Mouse (Mus musculus) frontal cortex, postnatal 36 days (tissue): Measurements from ENCODE around the gene Rab6b.

Experiments
- DNase-seq, 2 experiments: peaks; one replicate each; pipeline ENCODE4 v3.0.0; 2022; ENCODE audit warnings: low spot score in 2 of 2

Gene Rab6b

DNA sequence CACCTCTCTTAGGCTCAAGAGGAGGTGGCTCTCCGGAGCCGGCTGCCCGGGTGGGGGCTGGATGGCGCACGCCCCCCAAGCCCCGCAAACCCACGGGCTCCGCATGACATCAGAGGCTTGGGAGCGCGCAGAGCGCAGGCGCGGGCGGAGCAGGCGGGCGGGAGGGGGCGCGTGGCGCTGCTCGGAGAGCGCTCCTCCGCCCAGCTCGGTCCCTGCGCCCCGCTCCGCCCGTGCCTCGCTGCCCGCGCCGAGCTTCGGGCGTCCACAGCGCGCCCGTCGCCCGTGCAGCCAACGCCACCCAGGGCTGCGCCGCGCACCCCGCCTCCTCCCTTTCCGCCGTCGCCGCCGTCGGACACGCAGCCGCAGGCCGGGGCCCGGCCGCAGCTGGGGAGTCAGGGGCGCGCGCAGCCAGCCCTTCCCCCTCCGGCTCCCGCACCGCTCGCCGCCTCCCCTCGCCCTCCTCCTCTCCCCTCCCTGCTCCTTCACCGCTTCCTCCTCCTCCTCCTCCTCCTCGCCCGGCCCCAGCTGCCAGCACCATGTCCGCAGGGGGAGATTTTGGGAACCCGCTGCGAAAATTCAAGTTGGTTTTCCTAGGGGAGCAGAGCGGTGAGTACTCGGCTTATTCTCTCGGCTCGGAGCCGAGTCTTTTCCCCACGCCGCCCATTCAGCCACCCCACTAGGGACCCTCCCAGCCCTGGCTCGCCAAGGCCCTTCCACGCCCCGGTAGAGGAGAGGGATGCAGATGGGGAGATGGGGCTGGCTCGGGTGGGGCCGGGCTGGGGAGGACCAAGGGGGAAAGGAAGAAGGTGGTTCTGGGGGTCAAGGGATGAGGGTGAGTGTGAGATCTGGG, at the start of gene Rab6b:
TSS of gene Rab6b (plus strand) at position 167 of the 850 bp plus-strand sequence.
- DNase-seq, result peak; percentile 78 to 79

DNA sequence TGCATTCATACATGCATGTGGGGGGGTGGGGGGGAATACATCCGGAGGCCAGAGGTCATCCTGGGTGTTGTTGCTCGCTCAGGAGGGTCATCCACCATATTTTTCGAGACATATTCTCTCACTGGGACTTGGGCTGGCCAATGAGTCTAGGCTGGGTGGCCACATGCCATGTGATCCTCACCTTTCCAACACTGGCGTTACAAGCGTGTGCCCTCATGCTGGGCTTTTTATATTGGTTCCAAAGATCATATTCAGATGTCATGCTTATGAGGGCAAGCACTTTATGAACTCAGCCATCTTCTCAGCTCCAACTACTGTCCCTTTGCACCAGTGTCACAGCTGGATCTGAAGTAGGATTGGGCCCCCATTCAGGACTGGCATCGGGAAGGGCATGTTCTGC, 48.0 kb upstream of the Rab6b start:
- DNase-seq, result no peak

- DNase-seq, result peak in 1 of 2 experiments; percentile 14
These were observed 44.7 kb upstream of the Rab6b start for GRCm38 (mm10) chr9:103066845-103067244.

DNA sequence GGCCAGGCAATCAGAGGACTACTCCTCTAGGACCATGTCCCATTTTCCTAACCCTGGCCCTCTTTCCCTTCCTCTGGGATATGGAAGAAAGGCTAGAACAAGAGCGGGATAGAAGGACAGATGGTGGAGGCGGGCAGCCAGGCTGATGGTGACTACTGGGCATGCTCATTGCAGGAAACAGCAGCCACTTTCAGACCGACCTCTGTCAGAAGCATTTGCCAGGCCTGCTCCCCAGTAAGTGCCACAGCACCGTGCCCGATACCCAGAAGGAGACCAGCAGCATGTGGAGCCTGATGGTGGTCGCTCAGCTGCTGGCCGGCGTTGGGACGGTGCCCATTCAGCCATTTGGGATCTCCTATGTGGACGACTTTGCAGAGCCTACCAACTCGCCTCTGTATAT, 43.9 kb upstream of the Rab6b start:
- no peak for DNase-seq

DNA sequence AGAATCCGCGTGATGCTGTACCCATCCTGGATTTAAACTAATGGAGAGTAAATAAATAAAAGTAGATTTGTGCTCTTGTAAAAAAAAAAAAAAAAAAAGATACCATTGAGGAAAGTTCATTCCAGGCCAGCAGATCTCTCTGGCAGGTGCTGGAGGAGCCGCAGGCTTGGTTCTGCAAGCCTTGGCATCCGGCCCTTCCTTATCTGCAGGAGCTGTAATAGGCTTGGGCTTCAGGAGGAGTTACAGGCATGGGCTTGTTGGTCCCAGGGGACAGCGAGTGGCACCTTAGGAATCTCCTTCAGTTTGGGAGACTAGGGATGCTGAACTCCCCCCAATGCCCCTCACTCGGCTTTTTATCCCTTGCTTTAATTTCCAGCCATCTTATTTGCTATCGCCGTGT, 42.8 kb upstream of the Rab6b start:
- DNase-seq, result no peak

- no peak for DNase-seq
These were observed 39.9 kb upstream of the Rab6b start for GRCm38 (mm10) chr9:103071541-103072203.

DNA sequence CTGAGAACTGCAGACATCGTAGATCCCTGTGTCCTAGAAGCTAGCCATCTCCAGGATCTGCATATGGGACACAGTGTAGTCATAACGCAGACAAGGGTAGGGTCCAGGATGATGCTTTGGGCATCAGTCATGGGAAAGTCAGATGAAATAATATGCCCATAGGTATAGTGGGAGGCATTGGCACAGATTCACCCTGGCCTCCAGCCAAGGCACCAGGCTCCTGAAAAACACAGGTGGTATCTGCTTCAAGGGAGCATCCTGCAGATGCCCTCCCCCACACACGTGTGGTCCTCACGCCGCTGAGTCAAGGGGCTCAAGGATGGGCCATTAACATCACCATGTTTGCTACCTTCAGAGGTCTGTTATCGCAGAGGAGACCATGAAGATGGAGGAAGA, 39.4 kb upstream of the Rab6b start:
- no peak for DNase-seq

- DNase-seq, result no peak
These were observed 38.6 kb upstream of the Rab6b start for GRCm38 (mm10) chr9:103072926-103073515.

DNA sequence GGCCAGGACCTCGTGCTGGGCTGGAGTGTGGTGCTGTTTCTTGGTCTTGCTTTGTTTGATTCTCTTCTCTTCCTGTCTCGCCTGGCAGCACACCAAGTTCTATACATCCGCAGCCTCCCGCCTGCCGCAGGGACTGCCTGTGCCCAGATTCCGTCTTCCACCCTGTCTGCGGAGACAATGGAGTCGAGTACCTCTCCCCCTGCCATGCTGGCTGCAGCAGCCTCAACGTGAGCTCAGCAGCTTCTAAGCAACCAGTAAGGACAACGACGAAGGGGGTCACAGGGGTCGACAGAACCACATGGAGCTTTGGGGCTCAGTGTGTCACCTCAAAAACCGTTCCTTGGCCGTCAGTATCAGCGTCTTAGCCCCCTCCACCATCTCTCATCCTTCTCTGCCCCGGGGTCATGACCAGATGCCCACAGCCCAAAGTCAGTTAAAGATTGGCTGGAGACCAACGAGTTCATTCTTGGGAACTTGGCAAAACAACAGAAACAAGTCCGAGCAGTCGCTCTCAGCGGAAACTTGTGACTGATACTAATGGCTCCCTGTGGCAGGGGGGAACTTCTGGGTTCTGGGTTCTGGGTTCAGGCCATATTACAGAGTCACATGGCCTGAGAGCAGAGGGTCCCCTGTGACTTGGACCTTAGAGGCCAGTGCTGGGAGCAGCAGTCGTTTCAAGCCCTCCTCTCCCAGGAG, 34.6 kb upstream of the Rab6b start:
- DNase-seq, result no peak

DNA sequence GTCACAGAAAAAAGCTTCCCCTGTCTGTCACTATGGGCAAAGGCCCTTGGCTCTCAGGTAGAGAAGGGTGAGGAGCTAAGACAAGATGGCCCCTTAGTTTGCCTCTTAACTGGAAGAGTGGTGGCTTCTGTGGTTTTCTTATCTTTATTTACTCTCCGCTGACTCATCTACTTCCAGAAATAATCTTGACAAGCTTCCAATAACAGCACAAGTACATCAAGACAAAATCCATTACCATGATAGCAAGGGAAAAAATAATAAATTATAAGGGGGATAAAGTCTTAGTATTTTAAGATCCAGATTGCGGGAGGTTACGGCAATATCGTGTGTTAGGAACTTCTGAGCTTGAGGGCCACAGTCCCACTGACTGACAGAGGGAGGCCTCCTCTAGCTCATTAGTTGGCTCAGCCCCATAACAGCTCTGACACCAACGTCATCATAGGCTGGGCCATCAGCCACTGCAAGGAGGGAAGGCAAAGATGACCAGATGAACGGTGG, 33.3 kb upstream of the Rab6b start:
- no peak for DNase-seq

DNA sequence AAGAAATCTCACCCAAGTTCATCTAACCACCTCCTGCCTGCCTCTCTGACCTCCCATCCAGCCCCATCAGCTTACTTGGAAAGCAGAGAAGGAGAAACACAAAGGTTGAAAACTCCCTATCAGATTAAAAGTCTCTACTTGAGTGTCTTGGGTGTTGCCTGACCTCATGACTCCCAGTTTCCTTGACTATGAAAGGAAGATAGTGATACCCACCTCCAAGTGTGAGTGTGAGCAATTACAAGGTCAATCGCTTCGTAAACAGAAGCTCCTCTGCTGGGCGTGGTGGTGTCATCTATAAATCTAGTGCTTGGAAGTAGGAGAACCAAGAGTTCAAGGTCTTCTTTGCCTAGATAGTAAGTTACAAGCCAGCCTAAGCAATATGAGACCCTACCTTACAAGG, 31.4 kb upstream of the Rab6b start:
- no peak for DNase-seq

DNA sequence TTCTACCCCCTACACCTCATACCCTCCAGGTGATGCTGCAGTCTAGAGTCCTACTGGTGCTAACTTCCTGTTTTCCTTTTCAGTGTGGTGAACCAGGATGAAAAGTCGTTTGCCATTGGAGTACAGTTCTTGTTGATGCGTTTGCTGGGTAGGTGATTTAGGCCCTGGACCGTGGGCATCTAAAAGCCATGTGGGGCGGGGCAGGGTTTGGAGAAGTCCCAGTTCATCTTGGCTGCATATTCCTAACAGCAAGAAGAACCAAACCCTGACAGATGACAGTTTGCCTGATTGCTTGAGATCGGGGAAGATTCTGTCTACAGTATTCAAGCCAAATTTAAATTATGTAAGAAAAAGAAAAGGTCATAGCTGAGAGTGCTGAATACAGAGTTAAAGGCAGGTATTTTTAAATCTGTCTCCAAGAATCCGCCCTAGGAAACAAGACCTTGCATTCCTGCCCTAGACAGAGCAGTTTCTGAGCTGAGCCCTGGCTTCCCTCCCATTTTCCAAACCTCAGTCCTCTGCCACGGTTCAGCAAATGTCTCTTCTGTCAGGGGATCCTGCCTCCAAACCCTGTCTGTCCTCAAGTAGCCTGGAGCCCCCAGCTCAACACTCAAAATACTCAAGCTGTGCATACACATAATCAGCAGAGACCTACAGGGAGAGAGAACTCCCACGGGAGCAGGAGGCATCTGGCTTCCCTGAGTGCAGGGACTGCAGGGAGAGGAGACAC, 29.2 kb upstream of the Rab6b start:
- DNase-seq, result peak in 1 of 2 experiments; percentile 9

GRCm38 (mm10) chr9:103083405-103083804, 28.2 kb upstream of the Rab6b start:
- DNase-seq, result no peak

DNA sequence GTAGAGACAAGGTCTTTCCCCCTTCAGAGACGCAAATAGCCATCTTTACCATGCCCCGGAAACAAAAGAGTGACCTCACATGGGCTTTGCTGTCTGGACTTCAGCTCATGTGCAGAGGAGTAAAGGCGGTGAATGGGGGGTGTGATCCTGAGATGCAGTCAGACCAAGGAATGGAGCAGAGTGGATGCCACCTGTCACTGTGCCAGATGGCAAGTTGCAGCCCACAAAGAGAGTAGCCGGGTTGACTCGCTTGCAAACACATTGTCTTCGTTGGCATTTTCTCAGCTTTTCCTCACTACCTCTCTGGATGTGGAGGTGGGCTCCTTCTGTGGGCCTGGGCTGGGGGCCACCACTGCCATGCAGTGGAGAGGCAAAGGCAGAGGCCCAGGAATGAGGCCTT, 24.9 kb upstream of the Rab6b start:
- no peak for DNase-seq

DNA sequence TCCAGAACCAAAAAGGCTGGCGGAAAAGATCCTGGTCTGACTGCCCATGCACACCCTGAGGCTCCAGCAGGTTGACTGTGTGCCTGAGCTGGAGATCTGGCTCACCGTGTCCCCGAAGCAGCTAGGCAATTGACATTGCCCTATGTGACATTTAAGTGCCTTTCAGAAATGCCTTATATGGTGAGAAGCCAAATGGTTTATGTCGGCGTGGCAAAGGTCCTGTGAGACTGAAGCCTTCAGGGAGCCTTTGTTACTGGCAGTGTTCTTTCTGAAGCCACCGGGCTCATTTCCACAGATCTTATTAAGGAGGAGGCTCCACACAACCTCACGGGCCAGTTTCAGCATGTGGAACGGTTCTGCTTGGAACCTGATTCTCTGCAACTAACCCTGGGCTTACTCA, 24.3 kb upstream of the Rab6b start:
- no peak for DNase-seq

GRCm38 (mm10) chr9:103088661-103089060, 22.9 kb upstream of the Rab6b start:
- no peak for DNase-seq

DNA sequence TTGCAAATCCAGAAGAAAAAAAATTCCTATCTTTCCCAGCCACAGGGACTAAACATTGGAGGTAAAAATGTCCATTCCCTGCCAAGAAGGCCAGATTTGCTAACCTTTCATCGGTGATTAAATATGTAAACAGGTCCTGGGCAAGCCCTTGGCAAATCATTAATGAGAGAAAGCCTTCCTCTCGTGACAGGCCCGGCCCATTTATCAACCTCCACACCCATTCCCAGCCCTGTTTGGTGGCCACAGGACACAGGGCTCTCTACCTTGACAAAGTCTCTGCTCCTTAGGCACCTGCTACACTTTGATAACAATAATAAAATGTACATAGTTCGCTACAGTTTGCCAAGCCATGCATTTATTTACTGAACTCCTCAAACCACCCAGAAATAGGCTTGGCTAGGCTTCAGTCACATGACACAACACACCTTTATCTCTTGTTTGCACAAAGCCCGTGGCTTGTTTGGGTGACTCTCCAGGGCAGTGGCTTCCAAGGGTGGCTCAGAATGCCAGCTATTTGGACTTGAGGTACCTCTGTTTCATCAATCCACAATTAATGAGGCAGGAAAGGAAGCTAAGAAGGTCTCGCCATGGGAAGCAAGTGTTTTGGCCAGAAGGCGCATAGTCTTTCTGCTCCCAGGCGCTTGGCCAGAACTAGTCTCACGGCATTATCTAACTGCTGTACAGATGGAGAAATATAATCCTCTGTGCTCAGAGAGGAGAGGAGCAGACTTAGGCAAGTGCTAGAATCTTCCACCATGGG, 21.3 kb upstream of the Rab6b start:
- DNase-seq, result no peak

DNA sequence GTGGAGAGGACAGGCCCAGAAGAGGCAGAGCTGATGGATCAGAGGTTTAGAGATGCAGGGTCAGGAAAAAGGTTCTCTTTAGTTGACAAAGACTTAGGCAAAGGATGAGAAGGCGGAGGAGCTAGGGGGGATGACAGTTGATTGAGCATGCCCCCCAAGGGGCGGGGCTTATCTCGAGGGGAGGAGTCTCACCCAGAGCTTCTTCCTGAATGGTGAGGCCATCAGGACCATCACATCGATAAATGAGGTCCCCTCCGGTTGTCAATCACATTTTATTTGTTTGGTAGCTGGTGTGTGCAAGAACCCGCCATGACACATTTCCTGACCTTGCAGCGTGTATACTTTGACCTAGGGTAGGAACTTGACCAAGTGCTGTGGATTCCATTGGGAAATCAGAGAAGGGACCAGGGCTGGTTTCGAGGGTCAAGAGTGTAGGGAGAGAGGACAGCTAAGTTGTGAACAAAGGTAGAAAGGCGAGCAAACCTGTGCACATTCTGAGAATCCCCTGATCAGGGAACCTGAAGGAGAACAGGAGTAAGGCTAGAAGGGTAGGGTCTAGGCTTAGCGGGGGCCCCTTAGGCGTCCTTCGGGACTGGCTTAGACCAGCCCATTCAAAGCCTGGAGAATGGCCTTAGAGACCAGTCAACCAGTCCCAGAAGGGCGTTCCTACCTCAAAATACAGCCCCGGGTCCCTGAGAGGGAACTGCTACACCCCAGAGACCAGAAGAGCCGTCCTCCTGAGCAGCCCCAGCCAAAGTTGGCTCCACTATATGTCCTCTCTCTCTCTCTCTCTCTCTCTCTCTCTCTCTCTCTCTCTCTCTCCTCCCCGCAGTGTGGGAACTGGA, 20.3 kb upstream of the Rab6b start:
- DNase-seq, result no peak

GRCm38 (mm10) chr9:103092248-103092647, 19.3 kb upstream of the Rab6b start:
- peak; percentile 74 to 84 for DNase-seq

- no peak for DNase-seq
These were observed 17.9 kb upstream of the Rab6b start for GRCm38 (mm10) chr9:103093681-103094080.
